Mouse (Mus musculus): ENCODE measurements around the gene Cnih1. TPM values are rescaled to one million over a fixed set of nuclear protein-coding genes. Genes with fewer than 3 reads are reported as not detected.
"Not testable (repeated sequence)": the region's sequence is repeated elsewhere in the genome, so short reads cannot be mapped to it uniquely, and the experiment has no call there.

Gene Cnih1
- polyA plus RNA-seq (2015; fragmentation: Nextera tagmentation; extraction: Ambion mirVana), result 187 and 188 TPM in 2 replicates

DNA sequence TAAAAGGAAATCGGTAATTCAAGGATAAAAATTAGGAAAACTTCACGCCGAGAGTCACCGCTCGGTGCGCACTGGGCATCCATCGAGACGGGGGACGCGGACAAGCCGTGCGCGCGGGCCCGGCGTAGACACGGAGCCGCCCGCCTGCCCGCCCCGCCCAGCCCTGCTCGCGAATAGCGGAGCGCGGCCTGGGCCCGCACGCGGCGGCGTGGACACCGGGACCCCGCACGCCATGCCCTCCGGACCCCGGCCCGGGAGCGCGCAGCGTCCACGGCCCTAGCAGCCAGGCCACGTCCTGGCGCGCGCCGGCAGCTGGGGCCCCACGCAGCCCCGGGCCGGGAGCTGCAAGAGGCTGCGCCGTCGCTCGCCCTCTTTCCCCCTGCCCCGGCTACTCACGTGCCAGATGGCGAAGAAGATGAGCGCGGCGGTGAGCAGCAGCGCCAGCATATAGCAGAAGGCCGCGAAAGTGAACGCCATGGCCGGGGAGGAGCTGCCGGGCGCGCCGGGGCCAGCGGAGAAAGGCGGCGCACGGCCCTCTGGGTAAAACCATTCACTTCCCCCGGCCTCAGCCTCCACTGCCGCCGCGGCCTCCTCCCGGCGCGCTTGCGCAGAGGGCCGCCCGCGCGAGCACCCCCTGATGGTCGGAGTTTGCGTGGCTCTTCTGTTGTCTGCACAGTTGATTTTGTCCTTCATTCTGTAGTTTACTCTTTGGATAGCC is at the start of gene Cnih1:
Gene Cnih1, minus strand, starts transcription at position 625 of the 718 bp plus-strand sequence.
- Histone ChIP-seq H3K4me1 (peaks cover 27% of the 10 kb centered on the region), H3K27me3 (no peaks in the 10 kb centered on the region), H3K9me3 (replicated peaks) (no peaks in the 10 kb centered on the region), H3K4me2 (replicated peaks) (peak within 1 kb of the TSS; percentile 60), H3K4me3 (replicated peaks) (peak within 1 kb of the TSS; percentile 89), H3K9ac (peak within 1 kb of the TSS; percentile 91), H3K27ac (replicated peaks) (peak within 1 kb of the TSS; percentile 98), H3K36me3 (no peaks in the 10 kb centered on the region)
- peak; percentile 96 for ATAC-seq (ENCODE audit: insufficient number of reproducible peaks, low FRiP score, low TSS enrichment, low read depth)
- WGBS, result under 1% methylated on average over 80 of the region's 86 CpGs

DNA sequence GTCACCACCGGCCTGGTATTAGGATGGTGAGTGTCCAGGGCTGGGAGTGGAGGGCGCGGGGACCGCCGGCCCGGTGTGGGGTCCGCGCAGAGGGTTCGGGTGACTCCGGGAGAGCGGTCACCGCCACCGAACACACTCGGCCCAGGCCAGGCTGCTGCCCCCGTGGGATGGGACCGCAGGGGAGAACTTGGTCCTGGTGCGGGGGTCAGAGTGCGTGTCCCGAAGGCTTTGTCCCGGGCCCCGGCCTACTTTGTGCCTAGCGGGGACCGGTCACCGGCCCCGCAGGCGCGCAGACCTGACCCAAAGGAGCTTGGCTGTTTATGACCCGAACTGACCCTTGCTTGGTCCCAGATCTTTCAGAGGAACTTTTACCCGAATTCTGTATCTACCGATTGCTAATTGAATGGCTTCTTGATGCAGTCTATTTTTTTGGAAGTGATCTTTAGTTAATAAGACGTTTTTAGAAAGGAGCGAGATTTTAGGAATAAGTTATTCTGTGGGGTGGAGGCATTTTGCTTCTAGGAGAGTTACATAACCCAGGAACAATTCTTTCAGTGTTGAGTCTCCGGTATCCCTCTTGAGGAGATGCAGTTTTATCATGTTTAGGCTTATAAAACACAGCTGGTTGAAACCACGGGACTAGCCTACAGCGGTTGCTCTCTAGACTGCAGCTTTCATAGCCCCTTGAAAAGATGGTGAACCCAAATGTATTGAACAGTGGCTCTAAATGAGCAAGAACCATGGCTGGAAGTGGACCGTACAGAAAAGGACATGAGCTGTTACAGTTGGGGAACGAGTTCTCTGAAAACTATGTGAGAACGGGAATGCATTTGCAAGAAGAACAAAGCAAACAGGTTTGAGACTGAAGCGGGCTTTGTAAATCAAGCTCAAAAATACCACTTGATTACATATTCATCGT is 44.4 kb upstream of the Cnih1 start:
- Histone ChIP-seq H3K4me3 (replicated peaks) (peak overlapping the region; percentile 74), H3K27ac (replicated peaks) (peak overlapping the region; percentile 48; the same call in 1 of the 2 replicates), H3K27me3 (no peaks in the 10 kb centered on the region), H3K36me3 (no peaks in the 10 kb centered on the region), H3K9me3 (replicated peaks) (no peaks in the 10 kb centered on the region), H3K4me2 (replicated peaks) (peak overlapping the region; percentile 94), H3K9ac (peak overlapping the region; percentile 70), H3K4me1 (peaks cover 6% of the 10 kb centered on the region; the same call in 1 of the 2 replicates)
- 5% methylated on average over 40 of the region's 40 CpGs for WGBS
- ATAC-seq (ENCODE audit: insufficient number of reproducible peaks, low FRiP score, low TSS enrichment, low read depth), result peak; percentile 49; the same call in 1 of the 2 replicates

DNA sequence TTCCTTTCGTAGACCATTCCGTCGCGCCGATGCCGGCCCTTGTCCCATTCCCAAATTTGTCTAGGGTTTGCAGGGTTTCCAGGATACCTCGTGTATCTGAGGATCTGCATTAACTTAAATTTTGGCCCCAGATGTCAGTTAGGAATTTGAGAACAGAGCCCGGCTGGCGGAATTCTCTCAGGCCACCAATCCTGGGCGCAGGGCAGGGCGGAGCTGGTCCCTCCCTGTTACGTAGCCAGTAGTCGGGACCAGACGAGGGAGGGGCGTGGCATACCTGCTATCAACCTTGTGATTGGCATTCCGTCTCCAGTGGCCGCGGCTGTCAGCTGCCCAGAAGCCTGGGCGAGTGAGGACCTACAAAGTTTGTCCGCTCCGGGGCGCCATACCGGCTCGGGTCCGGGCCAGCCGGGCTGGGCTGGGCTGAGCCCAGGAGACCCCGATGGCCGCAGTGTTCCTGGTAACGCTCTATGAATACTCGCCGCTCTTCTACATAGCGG is 43.7 kb upstream of the Cnih1 start, which contains the start of gene Cgrrf1:
Gene Cgrrf1, plus strand, starts transcription at position 289 of the 497 bp plus-strand sequence.
- Histone ChIP-seq H3K27me3 (no peaks in the 10 kb centered on the region), H3K9me3 (replicated peaks) (no peaks in the 10 kb centered on the region), H3K27ac (replicated peaks) (peak within 1 kb of the TSS; percentile 60; the same call in 1 of the 2 replicates), H3K9ac (peak within 1 kb of the TSS; percentile 70), H3K4me3 (replicated peaks) (peak within 1 kb of the TSS; percentile 74), H3K4me2 (replicated peaks) (peak within 1 kb of the TSS; percentile 94), H3K4me1 (peaks cover 6% of the 10 kb centered on the region; the same call in 1 of the 2 replicates), H3K36me3 (no peaks in the 10 kb centered on the region)
- ATAC-seq (ENCODE audit: insufficient number of reproducible peaks, low FRiP score, low TSS enrichment, low read depth), result peak; percentile 98
- under 1% methylated on average over 32 of the region's 32 CpGs for WGBS

- Histone ChIP-seq H3K36me3 (no peaks in the 10 kb centered on the region), H3K9ac (peak overlapping the region; percentile 70; the same call in 1 of the 2 replicates), H3K27ac (replicated peaks) (0 out of 2 replicates have a peak overlapping the region, but pooled peaks have one; percentile 60), H3K4me1 (peaks cover 6% of the 10 kb centered on the region; the same call in 1 of the 2 replicates), H3K27me3 (no peaks in the 10 kb centered on the region), H3K9me3 (replicated peaks) (no peaks in the 10 kb centered on the region), H3K4me2 (replicated peaks) (peak overlapping the region; percentile 94), H3K4me3 (replicated peaks) (peak overlapping the region; percentile 74)
- ATAC-seq (ENCODE audit: insufficient number of reproducible peaks, low FRiP score, low TSS enrichment, low read depth), result no peak
- WGBS, result 3% methylated on average over 4 of the region's 4 CpGs
These were observed 43.1 kb upstream of the Cnih1 start for GRCm38 (mm10) chr14:46831295-46831694.

- 56% methylated on average over 1 of the region's 1 CpGs for WGBS
- no peak for ATAC-seq (ENCODE audit: insufficient number of reproducible peaks, low FRiP score, low TSS enrichment, low read depth)
- no peaks in the 10 kb centered on the region for H3K36me3 ChIP-seq
- no peak overlapping the region for H3K4me3 ChIP-seq (replicated peaks)
- no peak overlapping the region for H3K4me2 ChIP-seq (replicated peaks)
- 0 out of 2 replicates have a peak, but pooled peaks cover 4% of the 10 kb centered on the region for H3K27me3 ChIP-seq
- no peak overlapping the region for H3K27ac ChIP-seq (replicated peaks)
- 0 out of 2 replicates have a peak, but pooled peaks cover 2% of the 10 kb centered on the region for H3K4me1 ChIP-seq
- no peaks in the 10 kb centered on the region for H3K9me3 ChIP-seq (replicated peaks)
- H3K9ac ChIP-seq, result no peak overlapping the region
These were observed 39.2 kb upstream of the Cnih1 start for GRCm38 (mm10) chr14:46827430-46827829.

DNA sequence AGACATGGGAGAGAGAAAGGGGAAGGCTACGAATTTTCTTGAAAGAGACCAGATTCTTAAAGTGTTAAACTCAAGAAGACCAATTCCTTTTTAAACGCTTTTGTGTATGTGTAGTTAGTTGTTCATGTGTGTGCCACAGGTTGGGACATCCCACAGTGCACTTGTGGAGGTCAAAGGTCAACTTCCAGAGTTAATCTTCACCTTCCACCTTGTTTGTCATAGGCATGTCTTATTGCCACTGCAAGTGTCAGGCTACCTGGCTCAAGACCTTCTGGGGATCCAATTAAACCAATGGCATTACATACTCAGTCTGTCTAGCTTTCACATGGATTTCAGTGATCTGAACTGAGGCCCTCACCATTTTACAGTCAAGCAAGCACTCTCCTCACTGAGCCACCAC is 35.8 kb upstream of the Cnih1 start:
- peaks cover 16% of the 10 kb centered on the region for H3K4me1 ChIP-seq
- H3K27me3 ChIP-seq, result 0 out of 2 replicates have a peak, but pooled peaks cover 4% of the 10 kb centered on the region
- no peaks in the 10 kb centered on the region for H3K36me3 ChIP-seq
- WGBS, result 75% methylated on average over 2 of the region's 2 CpGs
- H3K27ac ChIP-seq (replicated peaks), result no peak overlapping the region
- no peak overlapping the region for H3K9ac ChIP-seq
- H3K9me3 ChIP-seq (replicated peaks), result no peaks in the 10 kb centered on the region
- no peak overlapping the region for H3K4me3 ChIP-seq (replicated peaks)
- ATAC-seq (ENCODE audit: insufficient number of reproducible peaks, low FRiP score, low TSS enrichment, low read depth), result no peak
- H3K4me2 ChIP-seq (replicated peaks), result no peak overlapping the region

- H3K9ac ChIP-seq, result peak within 1 kb of the TSS; percentile 72
- no peaks in the 10 kb centered on the region for H3K9me3 ChIP-seq (replicated peaks)
- peaks cover 21% of the 10 kb centered on the region for H3K4me1 ChIP-seq
- ATAC-seq (ENCODE audit: insufficient number of reproducible peaks, low FRiP score, low TSS enrichment, low read depth), result peak; percentile 94
- H3K4me2 ChIP-seq (replicated peaks), result peak within 1 kb of the TSS; percentile 68
- WGBS, result under 1% methylated on average over 65 of the region's 65 CpGs
- 0 out of 2 replicates have a peak, but pooled peaks cover 4% of the 10 kb centered on the region for H3K27me3 ChIP-seq
- 0 out of 2 replicates have a peak, but pooled peaks cover 3% of the 10 kb centered on the region for H3K36me3 ChIP-seq
- peak within 1 kb of the TSS; percentile 92 for H3K4me3 ChIP-seq (replicated peaks)
- peak within 1 kb of the TSS; percentile 95 for H3K27ac ChIP-seq (replicated peaks)
These were observed 33.9 kb upstream of the Cnih1 start, which contains the start of gene Gmfb for GRCm38 (mm10) chr14:46821873-46822716. TSS of gene Gmfb (minus strand) at chr14:46822242.

GRCm38 (mm10) chr14:46821271-46821872 is 33.2 kb upstream of the Cnih1 start:
- no peaks in the 10 kb centered on the region for H3K9me3 ChIP-seq (replicated peaks)
- ATAC-seq (ENCODE audit: insufficient number of reproducible peaks, low FRiP score, low TSS enrichment, low read depth), result no peak
- H3K27ac ChIP-seq (replicated peaks), result peak overlapping the region; percentile 95
- H3K4me2 ChIP-seq (replicated peaks), result peak overlapping the region; percentile 68
- peaks cover 21% of the 10 kb centered on the region for H3K4me1 ChIP-seq
- H3K36me3 ChIP-seq, result 0 out of 2 replicates have a peak, but pooled peaks cover 9% of the 10 kb centered on the region
- WGBS, result under 1% methylated on average over 11 of the region's 11 CpGs
- H3K9ac ChIP-seq, result peak overlapping the region; percentile 72
- peak overlapping the region; percentile 92 for H3K4me3 ChIP-seq (replicated peaks)
- 0 out of 2 replicates have a peak, but pooled peaks cover 4% of the 10 kb centered on the region for H3K27me3 ChIP-seq

DNA sequence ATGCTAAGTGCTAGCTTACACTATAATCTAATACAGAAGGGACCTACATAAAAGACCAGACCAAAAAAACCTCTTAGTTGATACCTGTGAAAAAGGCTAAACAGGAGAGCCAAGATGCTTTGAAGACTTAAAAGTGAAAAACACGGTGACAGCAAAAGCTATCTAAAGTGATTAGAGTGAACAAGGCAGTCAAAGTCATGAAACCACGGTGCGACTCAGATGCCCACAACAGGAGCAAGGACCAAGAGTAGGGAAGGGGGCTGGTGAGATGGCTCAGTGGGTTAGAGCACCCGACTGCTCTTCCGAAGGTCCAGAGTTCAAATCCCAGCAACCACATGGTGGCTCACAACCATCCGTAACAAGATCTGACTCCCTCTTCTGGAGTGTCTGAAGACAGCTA is 31.8 kb upstream of the Cnih1 start:
- H3K27ac ChIP-seq (replicated peaks); H3K27me3 ChIP-seq; ATAC-seq (ENCODE audit: insufficient number of reproducible peaks, low FRiP score, low TSS enrichment, low read depth); H3K4me3 ChIP-seq (replicated peaks); H3K4me2 ChIP-seq (replicated peaks); H3K9me3 ChIP-seq (replicated peaks); H3K9ac ChIP-seq: not testable (repeated sequence)
- peaks cover 20% of the 10 kb centered on the region; the same call in 1 of the 2 replicates for H3K36me3 ChIP-seq
- WGBS, result 94% methylated on average over 5 of the region's 6 CpGs
- H3K4me1 ChIP-seq, result peaks cover 21% of the 10 kb centered on the region

- Histone ChIP-seq H3K27ac (replicated peaks) (no peak overlapping the region), H3K4me1 (peaks cover 21% of the 10 kb centered on the region), H3K4me2 (replicated peaks) (no peak overlapping the region), H3K4me3 (replicated peaks) (no peak overlapping the region), H3K27me3 (0 out of 2 replicates have a peak, but pooled peaks cover 4% of the 10 kb centered on the region), H3K36me3 (peaks cover 24% of the 10 kb centered on the region), H3K9me3 (replicated peaks) (no peaks in the 10 kb centered on the region), H3K9ac (no peak overlapping the region)
- no peak for ATAC-seq (ENCODE audit: insufficient number of reproducible peaks, low FRiP score, low TSS enrichment, low read depth)
- 87% methylated on average over 7 of the region's 7 CpGs for WGBS
These were observed 30.5 kb upstream of the Cnih1 start for GRCm38 (mm10) chr14:46818743-46819142.

Measured in embryonic facial prominence, embryonic 15.5 days (tissue).